Mouse (Mus musculus): Measurements from ENCODE around the gene Bag2. TPM values are rescaled to one million over a fixed set of nuclear protein-coding genes. Genes with fewer than 3 reads are reported as not detected.

The Bag2 gene
- total RNA-seq, 2 experiments from 2014 or later: 16.6 to 24.6 TPM

GRCm38 (mm10) chr1:33712026-33712425 is 45.6 kb downstream of the Bag2 start:
- intact Hi-C loops (cut with DNase I; ENCODE audit: low total_unique reads): no loop called here
- DNase-seq: no peak

GRCm38 (mm10) chr1:33709615-33710014 is 48.0 kb downstream of the Bag2 start:
- DNase-seq: no peak
- intact Hi-C loops (cut with DNase I; ENCODE audit: low total_unique reads): no loop called here

GRCm38 (mm10) chr1:33701244-33701643 is 56.4 kb downstream of the Bag2 start:
- intact Hi-C loops (cut with DNase I; ENCODE audit: low total_unique reads): no loop called here
- DNase-seq: no peak

- intact Hi-C loops (cut with DNase I; ENCODE audit: low total_unique reads): no loop called here
- DNase-seq: no peak
These were observed 61.6 kb downstream of the Bag2 start for GRCm38 (mm10) chr1:33696016-33696415.

Other genes with a start within 250 kb of the Bag2 start
- 1 to 10 TPM; 1.8 to 2.7 TPM for gene Prim2, start 88.0 kb downstream of the Bag2 start, total RNA-seq (2021)
- gene Rab23, start 37.9 kb downstream of the Bag2 start, total RNA-seq (2021): 1 to 10 TPM; 6.5 to 7.0 TPM
- 10 to 100 TPM; 14.1 TPM for gene Zfp451, start 56.8 kb upstream of the Bag2 start, total RNA-seq (2021)
- gene Bend6, start 150.0 kb upstream of the Bag2 start, total RNA-seq (2021): 1 to 10 TPM in 1 of 2 experiments, under 1 TPM in 1; 0.60 to 1.1 TPM
- gene Dst, start 150.4 kb upstream of the Bag2 start, total RNA-seq (2021): 100 to 1,000 TPM; 121 to 150 TPM